Mouse (Mus musculus): Measurements from ENCODE around the gene Kctd13.
A peak's percentile ranks its signal among the peaks of the same experiment; 100 is the strongest.

Kctd13 gene

DNA sequence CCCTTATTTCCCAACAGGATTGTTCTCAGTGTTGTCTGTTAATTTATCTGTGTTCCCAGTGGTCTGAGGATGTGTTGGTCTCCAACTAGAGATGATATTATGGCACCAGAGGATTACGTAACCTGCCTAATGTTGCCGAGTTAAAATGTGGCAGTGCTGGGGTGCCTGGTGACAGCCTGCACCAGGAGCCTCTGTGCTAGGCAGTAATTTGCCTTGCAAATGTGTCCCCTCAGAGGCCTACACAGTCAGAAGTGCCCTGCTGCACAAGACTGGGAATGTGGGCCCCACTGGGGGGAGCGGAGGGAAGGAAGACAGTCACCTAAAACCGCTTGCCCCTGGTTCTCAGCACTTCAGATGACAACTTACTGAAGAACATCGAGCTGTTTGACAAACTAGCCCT, 13.1 kb downstream of the Kctd13 start:
- no peak for DNase-seq (ENCODE audit: low spot score)

DNA sequence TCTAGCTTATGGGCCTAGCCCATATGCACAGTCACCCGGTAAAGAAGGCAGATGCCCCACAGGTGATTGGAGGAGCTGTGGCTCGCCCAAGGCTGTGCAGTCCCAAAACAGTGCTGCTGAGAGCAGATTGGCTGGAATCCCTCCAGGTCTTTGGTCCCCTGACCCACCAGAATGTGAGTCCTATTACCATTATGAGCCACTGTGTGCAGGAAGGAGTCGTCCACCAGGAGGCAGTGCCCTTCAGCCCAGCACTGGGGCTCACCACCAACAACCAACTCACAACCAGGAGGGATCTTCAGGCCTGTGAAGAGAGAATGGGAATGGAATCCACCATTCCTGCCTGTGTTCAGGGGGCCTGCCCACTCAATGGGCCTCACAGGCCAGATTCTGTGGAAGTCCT, 17.9 kb downstream of the Kctd13 start:
- peak; percentile 66 for DNase-seq (ENCODE audit: low spot score)

DNA sequence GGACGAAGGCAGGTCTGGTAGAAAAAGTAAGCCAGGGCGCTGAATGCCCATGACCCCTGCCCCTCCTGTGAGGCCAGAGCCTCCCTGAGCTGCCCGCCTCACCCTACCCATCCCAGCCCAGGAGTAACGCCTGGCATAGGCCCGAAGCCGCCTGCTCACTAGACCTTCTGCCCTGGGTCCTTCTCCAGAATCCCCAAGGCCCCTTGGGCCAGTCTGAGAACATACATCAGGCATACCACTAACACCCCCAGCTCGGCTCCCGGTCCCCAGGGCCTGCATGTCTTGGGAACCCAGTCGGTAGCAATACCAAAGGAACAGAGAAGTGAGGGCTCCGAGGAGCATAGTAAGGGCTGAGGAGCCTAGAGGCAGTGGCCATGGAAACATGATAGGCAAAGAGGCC, 19.9 kb downstream of the Kctd13 start:
- DNase-seq (ENCODE audit: low spot score), result no peak

DNA sequence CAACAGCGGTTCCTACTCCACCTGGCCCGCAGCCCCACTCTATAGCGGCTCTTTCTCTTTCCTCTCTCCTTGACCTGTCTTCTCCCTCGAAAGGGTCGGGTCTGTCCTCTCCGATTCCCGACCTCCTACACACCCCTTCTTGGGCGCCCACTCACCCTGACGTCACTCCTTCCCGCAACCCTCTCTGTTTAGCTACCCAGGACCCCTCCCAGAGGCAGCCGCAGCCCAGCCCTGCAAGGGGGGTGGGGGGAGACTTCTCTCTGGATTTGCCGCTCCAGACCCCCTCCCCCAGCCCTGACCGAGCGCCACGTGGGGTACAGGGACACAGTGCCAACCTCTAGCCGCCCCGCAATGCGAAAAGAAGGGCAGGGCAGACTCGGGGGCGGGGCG, 20.7 kb downstream of the Kctd13 start, which contains the start of gene Asphd1:
TSS of gene Asphd1 (minus strand) at position 180 of the 390 bp plus-strand sequence.
- no peak for DNase-seq (ENCODE audit: low spot score)

DNA sequence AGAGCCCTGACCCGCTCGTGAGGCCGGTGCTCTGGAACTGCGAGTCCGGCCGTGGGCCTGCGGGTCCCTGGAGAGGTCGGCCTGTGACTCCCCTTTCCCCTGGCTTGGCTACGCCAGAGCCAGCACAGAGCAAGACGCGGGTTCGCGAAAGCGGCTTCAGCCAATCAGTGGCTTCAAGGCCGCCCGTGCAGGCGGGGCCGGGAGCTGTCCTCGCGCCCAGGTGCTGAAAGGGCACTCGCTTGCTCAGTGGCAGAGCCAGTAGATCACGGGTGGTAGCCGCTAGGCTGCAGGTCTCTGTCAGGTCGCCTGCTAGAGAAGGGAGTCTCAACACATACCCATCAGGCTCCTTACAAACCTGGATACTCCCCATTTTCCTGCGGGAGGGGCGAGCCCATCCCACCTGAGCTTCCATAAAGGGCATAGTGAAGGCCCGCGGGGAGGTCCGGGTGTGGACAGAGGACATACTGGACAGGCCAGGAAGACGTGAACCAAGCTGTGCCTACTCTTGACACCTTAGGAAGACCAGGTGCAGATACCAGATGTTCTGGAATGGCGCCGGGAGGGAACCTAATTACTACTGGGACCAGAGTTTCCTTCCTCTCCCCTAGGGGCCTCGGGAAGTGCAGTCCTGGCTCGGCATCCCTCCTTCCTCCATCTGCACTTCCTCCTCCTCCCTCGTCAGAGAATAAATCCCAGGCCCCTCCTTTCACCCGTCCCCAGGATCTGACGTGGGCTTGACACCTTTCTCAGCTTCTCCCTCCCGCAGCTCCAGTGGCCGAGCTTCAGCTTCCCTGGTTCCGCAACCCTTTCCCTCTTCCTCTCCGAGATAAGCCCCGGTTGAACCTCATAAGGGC, 21.3 kb downstream of the Kctd13 start, which contains the start of gene Sez6l2:
TSS of gene Sez6l2 (plus strand) at position 771 of the 854 bp plus-strand sequence.
- peak; percentile 91 for DNase-seq (ENCODE audit: low spot score)

DNA sequence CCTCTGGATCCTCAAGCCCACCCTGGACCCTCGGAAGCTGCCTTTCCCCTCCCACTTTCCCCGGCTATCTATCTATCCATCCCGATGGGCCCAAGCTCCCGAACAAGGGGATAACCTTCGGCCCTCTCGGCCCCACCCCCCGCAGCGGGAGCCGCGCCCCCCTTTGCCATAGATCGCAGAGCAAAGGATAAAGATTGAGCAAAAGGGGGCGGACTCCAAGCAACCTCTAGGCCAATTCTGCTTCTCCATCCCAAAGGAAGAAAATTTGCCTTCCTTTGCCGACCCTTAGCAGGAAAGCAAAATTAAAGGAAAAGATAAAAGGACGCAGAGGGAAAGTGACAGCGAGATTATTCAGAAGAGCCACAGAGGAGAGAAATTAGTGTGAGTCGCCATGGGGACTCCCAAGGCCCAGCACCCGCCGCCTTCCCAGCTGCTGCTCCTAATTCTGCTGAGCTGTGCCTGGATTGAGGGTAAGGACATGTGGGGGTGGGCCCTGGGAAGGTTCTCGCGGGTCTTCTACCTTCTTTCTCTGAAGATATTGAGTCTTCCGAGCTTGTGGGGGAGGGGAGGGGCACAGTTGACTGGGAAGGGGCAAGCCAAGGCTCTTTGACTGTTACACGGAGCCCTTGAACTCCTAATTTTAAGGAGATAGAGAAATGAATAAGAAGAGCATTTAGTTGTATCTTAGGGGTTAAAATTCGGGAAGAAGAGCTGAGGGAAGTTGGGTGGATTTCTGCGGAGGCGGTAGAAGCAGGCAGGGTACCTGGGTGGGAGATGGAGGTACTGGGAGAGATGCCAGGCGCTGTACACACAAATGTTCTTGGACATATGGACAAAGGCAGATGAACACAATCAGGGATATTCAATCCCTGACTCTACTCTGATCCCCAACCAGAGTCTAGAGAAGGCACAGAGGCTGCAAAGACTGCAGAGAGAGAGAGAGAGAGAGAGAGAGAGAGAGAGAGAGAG, 22.3 kb downstream of the Kctd13 start:
- DNase-seq (ENCODE audit: low spot score), result peak; percentile 22

DNA sequence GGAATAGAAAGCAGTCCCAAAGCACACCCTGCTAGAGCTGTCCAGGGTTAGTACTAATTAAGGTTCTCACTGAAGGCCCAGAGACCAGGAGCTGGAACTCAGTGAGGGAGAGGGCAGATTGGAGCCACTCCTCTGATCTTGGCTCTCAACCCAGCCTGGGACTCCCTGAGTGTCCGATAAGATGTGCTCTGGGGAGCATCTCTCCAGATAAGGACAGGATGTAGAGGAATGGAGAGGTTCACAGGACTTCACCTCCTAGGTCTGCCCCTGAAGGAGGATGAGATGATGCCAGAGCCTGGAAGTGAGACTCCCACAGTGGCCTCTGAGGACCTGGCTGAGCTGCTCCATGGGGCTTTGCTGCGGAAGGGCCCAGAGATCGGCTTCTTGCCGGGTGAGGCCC, 23.1 kb downstream of the Kctd13 start:
- DNase-seq (ENCODE audit: low spot score), result no peak

DNA sequence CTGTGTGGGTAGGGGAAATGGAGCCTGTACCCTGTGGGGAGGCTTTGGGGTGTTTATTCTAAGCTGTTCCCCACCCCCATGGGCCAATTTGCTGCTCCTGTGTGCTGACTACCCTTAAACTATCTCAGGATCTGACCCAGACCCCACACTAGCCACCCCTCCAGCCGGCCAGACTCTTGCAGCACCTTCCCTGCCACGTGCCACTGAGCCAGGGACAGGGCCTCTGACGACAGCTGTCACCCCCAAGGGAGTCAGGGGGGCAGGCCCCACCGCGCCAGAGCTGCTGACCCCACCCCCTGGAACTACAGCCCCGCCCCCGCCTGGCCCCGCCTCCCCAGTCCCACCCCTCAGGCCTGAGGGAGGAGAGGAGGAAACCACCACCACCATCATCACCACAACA, 24.0 kb downstream of the Kctd13 start:
- DNase-seq (ENCODE audit: low spot score), result peak; percentile 9

DNA sequence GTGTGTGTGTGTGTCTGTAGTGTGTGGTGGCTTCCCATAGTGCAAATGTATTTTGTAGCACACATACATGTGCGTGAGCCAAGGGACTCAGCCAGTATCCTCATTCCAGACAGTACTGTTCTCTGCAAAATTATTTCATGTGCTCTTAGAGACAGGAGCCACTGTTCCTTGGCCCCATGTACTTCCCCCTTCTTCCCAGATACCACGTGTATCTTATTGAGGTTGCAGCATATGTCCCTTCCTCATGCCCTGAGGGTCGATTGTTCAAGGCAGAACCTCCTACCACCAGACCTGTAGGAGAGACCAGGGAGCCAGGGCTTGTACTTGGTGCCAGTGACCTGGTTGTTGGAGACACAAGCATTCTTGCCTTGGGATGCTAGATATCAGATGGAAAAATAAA, 26.4 kb downstream of the Kctd13 start:
- DNase-seq (ENCODE audit: low spot score), result no peak

DNA sequence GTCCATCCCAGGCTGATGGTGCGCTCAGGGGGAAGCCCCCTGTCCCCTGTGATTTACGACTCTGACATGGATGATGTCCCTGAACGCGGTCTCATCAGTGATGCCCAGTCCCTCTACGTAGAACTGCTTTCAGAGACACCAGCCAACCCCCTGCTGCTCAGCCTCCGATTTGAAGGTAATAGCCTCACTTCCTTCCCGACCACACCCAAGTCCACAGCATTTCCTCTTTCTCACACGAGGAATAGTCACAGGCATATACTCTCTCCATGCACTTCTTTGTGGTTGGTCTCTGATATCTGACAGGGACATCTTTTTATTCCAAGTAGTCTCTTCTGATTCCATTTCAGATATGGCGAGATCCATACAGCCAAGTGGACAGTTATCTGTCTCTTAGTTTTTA, 31.1 kb downstream of the Kctd13 start:
- DNase-seq (ENCODE audit: low spot score), result no peak

DNA sequence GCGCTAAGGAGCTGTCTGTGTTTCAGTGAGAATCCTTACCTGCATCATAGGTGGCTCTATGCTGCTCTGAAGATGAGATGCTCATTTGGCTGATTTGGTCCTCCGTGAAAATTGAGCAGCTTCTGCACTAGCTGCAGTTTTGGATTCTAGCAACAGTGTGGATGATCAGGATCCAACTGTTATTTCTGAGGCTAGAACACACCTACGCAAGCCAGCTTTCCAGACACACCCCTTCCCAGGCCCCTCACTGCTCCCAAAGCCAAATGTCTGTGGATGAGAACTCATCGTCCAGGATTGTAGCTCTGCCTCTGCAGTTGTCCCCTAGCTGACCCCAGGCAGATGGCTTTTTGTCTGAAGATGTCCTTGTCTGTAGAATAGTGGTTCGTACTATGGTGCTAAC, 32.4 kb downstream of the Kctd13 start:
- no peak for DNase-seq (ENCODE audit: low spot score)

DNA sequence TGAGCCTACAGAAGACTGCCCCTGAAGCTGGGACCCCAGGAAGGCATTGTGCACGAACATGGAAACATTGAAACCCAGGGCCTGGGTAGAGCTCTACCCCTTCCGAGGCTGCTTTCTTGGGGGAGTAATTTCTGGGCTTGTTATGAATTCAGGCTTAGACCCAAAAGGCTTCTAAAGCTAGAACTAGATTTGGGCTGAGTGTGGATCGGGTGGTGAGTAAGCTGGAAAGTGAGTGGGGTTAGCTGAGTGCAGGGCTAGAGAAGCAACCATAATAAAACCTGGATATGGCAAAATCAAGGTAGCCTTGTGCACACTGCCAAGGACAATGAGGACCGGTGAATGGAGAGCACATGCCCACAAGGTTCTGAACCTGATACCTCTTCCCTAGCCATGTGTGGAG, 33.3 kb downstream of the Kctd13 start:
- DNase-seq (ENCODE audit: low spot score), result no peak

DNA sequence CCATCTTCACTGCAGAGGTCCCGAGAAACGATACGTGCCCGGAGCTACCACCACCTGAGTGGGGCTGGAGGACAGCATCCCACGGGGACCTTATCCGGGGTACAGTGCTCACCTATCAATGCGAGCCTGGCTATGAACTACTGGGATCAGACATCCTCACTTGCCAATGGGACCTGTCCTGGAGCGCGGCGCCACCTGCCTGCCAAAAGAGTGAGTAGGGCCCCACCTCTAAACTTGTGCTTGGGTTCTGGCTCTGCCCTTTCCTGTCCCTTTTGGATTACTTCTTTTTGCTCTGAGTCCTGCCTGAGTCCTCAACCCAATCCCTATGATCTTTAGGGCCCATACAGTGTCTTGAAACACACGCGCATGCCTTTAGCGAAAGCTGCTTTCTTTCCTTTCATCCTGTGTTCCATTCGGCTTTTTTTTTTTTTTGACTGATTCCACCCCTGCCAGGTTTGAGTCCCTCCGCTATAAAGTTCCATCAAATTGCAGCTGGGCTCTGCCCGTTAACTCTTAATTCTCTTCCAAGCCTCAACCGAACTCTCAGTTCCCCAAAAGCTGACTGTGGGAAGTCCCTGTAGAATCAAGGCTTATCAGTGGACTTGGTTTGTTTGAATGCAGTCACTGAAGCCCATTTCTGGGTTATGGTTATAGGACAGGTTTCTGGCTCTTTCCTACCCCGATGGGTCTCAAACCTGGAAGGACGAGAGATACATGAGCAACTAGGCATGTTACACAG, 35.0 kb downstream of the Kctd13 start:
- DNase-seq (ENCODE audit: low spot score), result peak; percentile 52

DNA sequence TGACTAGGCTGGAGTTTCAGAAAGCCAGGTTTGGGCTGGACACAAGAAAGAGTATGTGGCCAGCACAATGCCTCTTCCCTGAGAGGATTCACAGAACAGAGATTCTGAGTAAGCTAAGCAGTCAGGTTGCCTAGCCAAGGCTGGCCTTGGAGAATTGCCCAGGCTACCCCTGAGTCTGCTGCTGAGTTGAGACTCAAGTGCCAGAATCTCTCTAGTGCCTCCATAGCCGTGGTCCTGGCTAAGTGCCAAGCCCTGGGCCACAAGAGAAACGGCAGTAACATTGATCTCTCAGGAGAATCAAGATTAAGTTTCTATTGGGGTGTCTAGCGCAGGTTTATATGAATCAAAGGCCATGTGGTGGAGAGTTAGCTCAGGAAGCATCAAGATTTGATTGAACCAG, 36.9 kb downstream of the Kctd13 start:
- no peak for DNase-seq (ENCODE audit: low spot score)

DNA sequence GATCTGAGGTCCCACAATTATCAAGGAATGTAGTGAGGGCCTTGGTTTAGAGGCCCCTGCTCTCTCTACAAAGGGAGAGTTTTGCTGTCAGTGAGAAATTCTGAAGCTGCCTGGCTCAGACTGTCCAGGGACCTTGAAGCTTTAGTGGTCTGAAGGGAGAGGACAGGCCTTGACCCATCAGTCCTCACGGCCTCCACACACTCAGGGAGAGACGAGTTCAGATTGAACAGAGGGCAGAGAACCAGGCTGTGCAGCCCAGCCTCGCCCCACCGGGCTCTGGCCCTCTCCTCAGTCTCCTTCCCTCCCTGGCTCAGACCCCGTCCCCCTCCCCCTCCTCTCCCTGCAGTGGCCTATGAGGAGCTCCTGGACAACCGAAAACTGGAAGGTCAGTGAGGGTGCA, 38.7 kb downstream of the Kctd13 start:
- DNase-seq (ENCODE audit: low spot score), result no peak

DNA sequence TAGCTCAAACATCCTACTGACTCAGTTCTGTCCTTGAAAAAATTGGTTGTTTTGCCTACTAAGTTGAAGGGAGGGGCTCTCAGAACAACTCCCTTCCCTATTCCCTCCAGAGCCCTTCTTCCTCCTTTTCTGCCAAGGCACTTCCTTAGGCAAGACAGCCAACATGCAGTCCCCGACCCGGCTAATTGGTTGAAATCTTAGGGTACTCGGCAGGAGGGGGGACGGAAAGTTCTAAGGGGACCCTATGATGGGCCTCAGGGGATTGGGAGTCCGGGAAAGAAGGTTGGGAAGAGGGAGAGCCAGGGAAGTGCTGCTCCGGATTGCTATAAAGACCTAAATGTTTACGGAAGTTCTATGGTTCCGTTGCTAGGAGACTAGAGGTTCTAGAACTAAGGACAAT, 46.8 kb downstream of the Kctd13 start:
- DNase-seq (ENCODE audit: low spot score), result no peak

DNA sequence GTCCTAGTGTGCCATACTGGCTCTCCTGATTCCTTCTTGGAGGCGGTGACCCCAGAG, 47.0 kb downstream of the Kctd13 start, which contains the start of gene Cdipt:
TSS of gene Cdipt (plus strand) at position 22 of the 57 bp plus-strand sequence.
- DNase-seq (ENCODE audit: low spot score), result no peak

DNA sequence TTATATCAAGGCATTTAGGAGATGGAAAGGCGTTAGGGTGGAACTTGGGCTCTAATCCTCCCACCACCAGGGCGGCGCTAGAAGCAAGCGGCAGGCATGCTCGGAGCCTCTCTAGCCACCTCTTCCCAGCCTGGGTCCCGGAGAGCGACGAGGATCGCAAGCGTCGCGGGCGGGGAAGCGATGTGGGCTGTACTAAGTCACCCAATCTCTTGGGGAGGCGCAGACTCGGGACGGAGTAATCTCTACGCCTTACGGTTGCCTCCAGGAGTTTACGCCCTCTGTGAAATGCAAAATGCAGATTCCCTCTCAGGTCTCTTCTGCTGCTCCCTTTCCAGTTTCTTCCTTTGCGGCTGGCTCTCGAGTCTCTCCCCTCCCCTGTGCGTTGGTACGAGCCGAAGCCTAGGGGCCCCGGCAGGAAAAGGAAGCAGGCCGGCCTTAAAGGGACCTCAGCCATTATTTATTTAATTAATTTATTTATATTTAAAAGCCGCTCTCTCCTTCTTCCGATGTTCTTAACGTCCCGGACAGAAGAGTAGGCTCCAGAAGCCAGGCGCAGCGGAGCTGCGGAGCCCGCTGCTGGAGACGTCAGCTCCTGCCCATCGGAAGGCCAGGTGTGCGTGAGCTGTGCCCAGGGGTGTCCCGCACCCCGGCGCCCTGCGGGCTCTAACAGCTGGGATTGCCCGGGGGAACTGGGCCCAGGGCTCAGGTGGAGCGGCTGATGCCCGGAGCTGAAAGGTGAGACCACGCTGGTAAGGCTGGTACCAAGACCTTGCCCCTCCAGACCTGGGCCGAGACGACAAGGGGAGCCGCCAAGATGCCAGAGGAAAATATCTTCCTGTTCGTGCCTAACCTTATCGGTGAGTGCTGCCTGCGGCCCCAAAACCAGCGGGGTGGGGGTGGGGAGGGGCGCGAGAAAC, 47.5 kb downstream of the Kctd13 start, which contains the start of gene Cdiptos:
TSS of gene Cdiptos (minus strand) at position 149 of the 917 bp plus-strand sequence.
- peak; percentile 98 for DNase-seq (ENCODE audit: low spot score)

DNA sequence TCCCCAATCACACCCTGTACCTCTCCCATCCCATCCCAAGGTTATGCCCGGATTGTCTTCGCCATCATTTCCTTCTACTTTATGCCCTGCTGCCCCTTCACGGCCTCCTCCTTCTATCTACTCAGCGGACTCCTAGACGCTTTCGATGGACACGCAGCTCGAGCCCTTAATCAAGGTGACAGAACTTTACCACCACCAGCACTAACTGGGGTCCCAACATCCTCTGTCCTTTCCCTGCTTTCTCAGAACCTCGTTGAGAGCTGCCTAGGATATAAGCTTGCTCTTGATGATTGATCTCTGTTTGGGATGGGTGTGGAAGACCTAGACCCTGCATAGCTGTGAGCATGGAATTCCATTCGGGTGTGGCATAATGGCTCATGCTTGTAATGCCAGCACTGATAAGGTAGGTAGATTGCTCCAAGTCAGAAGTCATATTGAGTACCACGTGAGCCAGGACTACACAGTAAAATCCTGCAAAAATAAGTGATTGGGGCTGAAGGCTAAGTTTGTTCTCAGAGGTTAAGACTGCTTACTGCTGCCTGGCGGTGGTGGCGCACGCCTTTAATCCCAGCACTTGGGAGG, 48.3 kb downstream of the Kctd13 start:
- DNase-seq (ENCODE audit: low spot score), result no peak

DNA sequence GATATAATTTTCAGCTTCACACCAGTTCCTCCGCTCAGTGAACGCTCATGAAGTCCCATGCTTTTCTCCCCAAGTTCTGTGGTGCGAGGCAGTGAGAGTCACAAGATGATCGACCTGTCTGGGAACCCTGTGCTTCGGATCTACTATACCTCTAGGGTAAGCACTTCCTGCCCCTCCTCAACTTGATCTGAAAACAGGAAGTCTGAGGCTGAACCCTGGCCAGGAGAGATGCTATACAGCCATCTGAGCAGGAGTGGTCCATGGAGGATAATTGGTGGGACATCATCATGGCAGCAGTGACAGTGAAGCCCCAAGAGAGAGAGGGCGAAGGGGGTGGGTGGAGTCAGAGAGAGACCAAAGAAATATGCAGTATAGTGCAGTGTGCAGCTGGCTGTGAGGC, 50.2 kb downstream of the Kctd13 start:
- DNase-seq (ENCODE audit: low spot score), result no peak

DNA sequence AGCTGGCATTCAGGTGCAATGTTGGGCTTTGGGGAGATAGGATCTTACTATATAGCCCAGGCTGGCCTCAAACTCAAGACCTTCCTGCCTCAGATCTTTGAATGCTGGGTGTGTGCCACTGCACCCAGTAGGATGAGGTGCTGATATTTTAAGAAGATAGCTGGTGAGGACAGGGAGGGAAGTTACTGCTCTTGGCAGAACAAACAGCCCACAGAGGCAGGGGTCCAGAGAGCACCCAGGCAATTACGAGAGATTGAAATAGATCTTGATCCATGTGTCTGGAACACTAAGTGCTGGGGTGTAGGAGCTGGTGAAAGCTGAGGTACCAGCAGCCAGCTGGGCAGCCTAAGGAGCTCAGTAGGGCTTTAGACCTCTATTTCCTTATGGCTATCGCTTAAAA, 52.9 kb downstream of the Kctd13 start:
- DNase-seq (ENCODE audit: low spot score), result no peak
